7 mouse cellular contexts compared by ENCODE assay signal in genomic region chr6:146642276-146643183, GRCm38 (mm10). TPM values are rescaled to one million over a fixed set of nuclear protein-coding genes. Genes with fewer than 3 reads are reported as not detected.
DNase-seq lines count a peak whose midpoint lies in the region; ATAC-seq lines count a peak whose summit lies in the region.

Gene Med21, plus strand, starts transcription at chr6:146642547.
Gene Tm7sf3, minus strand, starts transcription at chr6:146642824.

- H3K27ac ChIP-seq in intestine, embryonic 16.5 days (ENCODE audit: low read length) = peak within 1 kb of the TSS; percentile 95
- peak within 1 kb of the TSS; percentile 69; the same call in 1 of the 2 replicates for H3K27ac ChIP-seq in midbrain, embryonic 11.5 days (ENCODE audit: low read depth, low read length)

- peak within 1 kb of the TSS; percentile 90 for H3K4me2 ChIP-seq in intestine, embryonic 16.5 days (ENCODE audit: low read depth, low read length)
- H3K4me2 ChIP-seq in midbrain, embryonic 11.5 days = peak within 1 kb of the TSS; percentile 82

- peak; percentile 95 for ATAC-seq in intestine, embryonic 16.5 days
- ATAC-seq in midbrain, embryonic 11.5 days (ENCODE audit: low FRiP score) = peak; percentile 97

- no peaks in the 10 kb centered on the region for H3K36me3 ChIP-seq in intestine, embryonic 16.5 days (ENCODE audit: control insufficient read depth, insufficient read depth, low read length)
- no peaks in the 10 kb centered on the region for H3K36me3 ChIP-seq in midbrain, embryonic 11.5 days (ENCODE audit: control insufficient read depth, insufficient read depth, low read length)

- peak; percentile 97 for DNase-seq in adrenal gland, adult 8-10 months
- peak; percentile 99 for DNase-seq in embryo, embryonic 9.5 days (ENCODE audit: extremely low spot score)
- DNase-seq in gastrocnemius, postnatal 4 days (ENCODE audit: low spot score in 2 of 2) = peak; percentile 98 to 99
- peak; percentile 96 to 97 for DNase-seq in left cerebral cortex, postnatal 36 days (ENCODE audit: low spot score in 2 of 2)
- DNase-seq in midbrain, embryonic 11.5 days (ENCODE audit: low spot score, missing footprints) = peak; percentile 99
- peak; percentile 98 for DNase-seq in skeletal muscle tissue, adult 2 months (ENCODE audit: low read depth, low spot score)

- no peaks in the 10 kb centered on the region for H3K9me3 ChIP-seq in intestine, embryonic 16.5 days (ENCODE audit: control insufficient read depth, low read length)
- H3K9me3 ChIP-seq in midbrain, embryonic 11.5 days (ENCODE audit: control insufficient read depth, low read length) = no peaks in the 10 kb centered on the region

- peak within 1 kb of the TSS; percentile 97 for H3K9ac ChIP-seq in intestine, embryonic 16.5 days (ENCODE audit: low read depth, low read length)
- H3K9ac ChIP-seq in midbrain, embryonic 11.5 days (ENCODE audit: low read length) = peak within 1 kb of the TSS; percentile 95

- no peaks in the 10 kb centered on the region for H3K27me3 ChIP-seq in intestine, embryonic 16.5 days (replicated peaks; ENCODE audit: control insufficient read depth, insufficient read depth, low read length)
- H3K27me3 ChIP-seq in midbrain, embryonic 11.5 days (ENCODE audit: control insufficient read depth, insufficient read depth, low read length) = no peaks in the 10 kb centered on the region

- peak within 1 kb of the TSS; percentile 91 for H3K4me3 ChIP-seq in intestine, embryonic 16.5 days (ENCODE audit: low read length)
- peak within 1 kb of the TSS; percentile 77 for H3K4me3 ChIP-seq in midbrain, embryonic 11.5 days (ENCODE audit: low read depth, low read length)

- under 1% methylated on average over 59 of the region's 60 CpGs for WGBS in intestine, embryonic 16.5 days
- WGBS in midbrain, embryonic 11.5 days = 1% methylated on average over 60 of the region's 60 CpGs

- H3K4me1 ChIP-seq in intestine, embryonic 16.5 days (ENCODE audit: control insufficient read depth, insufficient read depth, low read length) = peaks cover 9% of the 10 kb centered on the region
- H3K4me1 ChIP-seq in midbrain, embryonic 11.5 days (ENCODE audit: control insufficient read depth, insufficient read depth, low read length) = peaks cover 7% of the 10 kb centered on the region

- intact Hi-C loops in left cerebral cortex, postnatal 36 days (cut with DNase I) = loop anchor here (5.0 kb wide), 1 partner anchor 85 kb away; no protein-coding TSS in a partner anchor

RNA-seq across cellular contexts. Expression of gene Med21, which starts in this region (rescaled TPM):
- 10 to 100 TPM; 59.0 to 79.5 (median 69.0) TPM for total RNA-seq in adrenal gland, adult 8-10 months (2022)
- total RNA-seq in gastrocnemius, postnatal 4 days (2021) = 10 to 100 TPM; 50.4 to 53.9 TPM
- 105 and 110 TPM in 2 replicates for polyA plus RNA-seq in intestine, embryonic 16.5 days (2015; fragmentation: Nextera tagmentation; extraction: Ambion mirVana)
- total RNA-seq in left cerebral cortex, postnatal 36 days (2021) = 10 to 100 TPM; 39.1 to 43.6 TPM
- polyA plus RNA-seq in midbrain, embryonic 11.5 days (2014; fragmentation: Nextera tagmentation; extraction: Ambion mirVana) = 125 and 135 TPM in 2 replicates

RNA-seq across cellular contexts. Expression of gene Tm7sf3, which starts in this region (rescaled TPM):
- total RNA-seq in adrenal gland, adult 8-10 months (2022) = 10 to 100 TPM; 46.1 to 69.9 (median 58.5) TPM
- 10 to 100 TPM; 25.0 to 29.1 TPM for total RNA-seq in gastrocnemius, postnatal 4 days (2021)
- 33.2 and 36.7 TPM in 2 replicates for polyA plus RNA-seq in intestine, embryonic 16.5 days (2015; fragmentation: Nextera tagmentation; extraction: Ambion mirVana)
- total RNA-seq in left cerebral cortex, postnatal 36 days (2021) = 10 to 100 TPM; 27.2 to 31.5 TPM
- polyA plus RNA-seq in midbrain, embryonic 11.5 days (2014; fragmentation: Nextera tagmentation; extraction: Ambion mirVana) = 26.2 and 28.9 TPM in 2 replicates

Comparison
In these comparisons a context has a peak if more than half of its experiments do, and no peak if none do; other contexts are left out.
1. Peak in every context shown above with its lines: DNase-seq, ATAC-seq, H3K4me3 ChIP-seq and H3K27ac ChIP-seq.